Mouse (Mus musculus): ENCODE results near the gene Obscn. TPM values are rescaled to one million over a fixed set of nuclear protein-coding genes. Genes with fewer than 3 reads are reported as not detected.

Gene Obscn
- total and polyA plus RNA-seq, 3 experiments, result 0.09 to 0.13 (median 0.13) TPM

DNA sequence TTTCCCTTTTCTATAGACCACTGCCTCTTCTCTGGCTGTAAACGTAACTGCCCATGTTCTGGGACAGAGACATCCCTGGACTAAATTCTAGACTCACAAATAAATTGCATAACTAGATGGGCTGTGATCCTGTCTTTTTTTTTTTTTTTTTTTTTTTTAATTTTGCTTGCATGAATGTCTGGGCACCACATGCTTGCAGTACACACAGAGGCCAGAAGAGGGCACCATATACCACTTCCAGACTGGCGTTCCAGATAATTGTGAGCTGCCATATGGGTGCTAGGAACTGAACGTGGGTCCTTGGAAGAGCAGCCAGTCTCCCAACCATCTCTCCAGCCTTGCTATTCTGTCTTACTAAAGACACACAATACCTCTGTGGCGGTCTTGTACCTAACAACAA lies 42.0 kb downstream of the Obscn start:
- dilution Hi-C loops (cut with MboI; ENCODE audit: extremely low pct_ligation_motif_present, extremely low pct_unique_long_range_greater_than_20kb, low sequenced_read_pairs) (no loop called here), in situ Hi-C loops (cut with MboI; ENCODE audit: low pct_ligation_motif_present, low pct_unique_long_range_greater_than_20kb, low sequenced_read_pairs) (loop anchor here (10.0 kb wide), 1 partner anchor 201 kb away; the partner anchor contains the start of gene Wnt3a)
- Histone ChIP-seq H3K79me2 (replicated peaks; ENCODE audit: control insufficient read depth, extremely low read depth, insufficient read depth, poor library complexity, severe bottlenecking) (no peaks in the 10 kb centered on the region), H3K27me3 (replicated peaks) (peaks cover 5% of the 10 kb centered on the region), H3K27ac (ENCODE audit: insufficient read depth, low read depth) (no peak overlapping the region), H3K4me3 (replicated peaks in 1 of 3; ENCODE audit: low read depth in 2 of 3, low read length in 2 of 3, poor library complexity in 1 of 3) (no peak overlapping the region), H3K4me2 (ENCODE audit: insufficient read depth, low read depth, poor library complexity, severe bottlenecking) (no peak overlapping the region), H3K9me3 (replicated peaks; ENCODE audit: low read length) (peaks cover 4% of the 10 kb centered on the region), H3K36me3 (replicated peaks in 1 of 2; ENCODE audit: control insufficient read depth in 1 of 2, insufficient read depth in 1 of 2, low read length in 1 of 2) (no peaks in the 10 kb centered on the region), H3K9ac (ENCODE audit: insufficient read depth, low read depth) (no peak overlapping the region), H3K4me1 (ENCODE audit: control insufficient read depth in 1 of 2, insufficient read depth in 2 of 2) (no peaks in the 10 kb centered on the region)
- peak; percentile 27 for DNase-seq (ENCODE audit: extremely low read depth)
- TF ChIP-seq RAD21 (IDR thresholded peaks at IDR 0.05; ENCODE audit: low read depth, low read length) (peak; percentile 41), NELFE (IDR thresholded peaks at IDR 0.05; ENCODE audit: low read depth, low read length) (no peak), SIN3A (IDR thresholded peaks at IDR 0.05; ENCODE audit: low read length) (no peak), ELF1 (IDR thresholded peaks at IDR 0.05; ENCODE audit: low read depth, low read length) (no peak), SMC3 (IDR thresholded peaks at IDR 0.05; ENCODE audit: low read depth, low read length) (peak; percentile 26), CTCF (conservative IDR thresholded peaks at IDR 0.05 in 1 of 2, IDR thresholded peaks at IDR 0.05 in 1 of 2; ENCODE audit: low read depth in 2 of 2, low read length in 2 of 2) (peak; percentile 57 to 58), UBTF (IDR thresholded peaks at IDR 0.05; ENCODE audit: low read depth, low read length) (no peak), HCFC1 (IDR thresholded peaks at IDR 0.05; ENCODE audit: low read depth, low read length) (no peak), GABPA (IDR thresholded peaks at IDR 0.05; ENCODE audit: insufficient replicate concordance, low read depth, low read length) (no peak), CHD2 (IDR thresholded peaks at IDR 0.05; ENCODE audit: low read length) (no peak), MAZ (IDR thresholded peaks at IDR 0.05; ENCODE audit: low read depth, low read length) (no peak), BHLHE40 (IDR thresholded peaks at IDR 0.05; ENCODE audit: low read depth, low read length) (no peak), RCOR1 (conservative IDR thresholded peaks at IDR 0.05; ENCODE audit: low read depth, low read length) (no peak), USF2 (conservative IDR thresholded peaks at IDR 0.05; ENCODE audit: low read depth, low read length) (no peak), POLR2A (IDR thresholded peaks at IDR 0.05; ENCODE audit: low read depth, low read length) (no peak), USF1 (IDR thresholded peaks at IDR 0.05; ENCODE audit: low read depth, low read length) (no peak), MAX (IDR thresholded peaks at IDR 0.05; ENCODE audit: low read length) (no peak), MEF2A (IDR thresholded peaks at IDR 0.05; ENCODE audit: borderline replicate concordance, low read depth, low read length) (no peak), TBP (conservative IDR thresholded peaks at IDR 0.05; ENCODE audit: low read depth, low read length) (no peak), ZKSCAN1 (IDR thresholded peaks at IDR 0.05; ENCODE audit: borderline replicate concordance, low read depth, low read length) (no peak), MYC (IDR thresholded peaks at IDR 0.05; ENCODE audit: low read depth, low read length) (0 out of 2 replicates have a peak, but pooled peaks have one; percentile 16), NRF1 (IDR thresholded peaks at IDR 0.05; ENCODE audit: low read depth, low read length) (no peak), ZNF384 (IDR thresholded peaks at IDR 0.05; ENCODE audit: low read depth, low read length) (peak; percentile 84), ETS1 (conservative IDR thresholded peaks at IDR 0.05; ENCODE audit: low read depth, low read length) (no peak), KAT2A (IDR thresholded peaks at IDR 0.05; ENCODE audit: insufficient replicate concordance, low read length) (no peak), MAFK (IDR thresholded peaks at IDR 0.05; ENCODE audit: insufficient replicate concordance, low read length) (no peak)
